Mouse (Mus musculus) thymus, adult 2 months (tissue): ENCODE data around the gene Islr.

Experiments used
- CTCF ChIP-seq: fragments of 200-500 bp; IDR thresholded peaks from 2 replicates; pipeline ENCODE4 v1.5.1; 2012; ENCODE audit warnings: mild to moderate bottlenecking, control low read depth, low read length, moderate library complexity, borderline replicate concordance; ENCODE audit not compliant: control insufficient read depth, poor library complexity, insufficient read depth; ENCODE audit errors: extremely low read depth
- POLR2A ChIP-seq: fragments of 200-500 bp; IDR thresholded peaks from 2 replicates; pipeline ENCODE4 v1.6.1; 2012; ENCODE audit warnings: mild to moderate bottlenecking, low read length, control low read depth, moderate library complexity; ENCODE audit not compliant: control insufficient read depth, poor library complexity, insufficient read depth; ENCODE audit errors: extremely low read depth

- TF ChIP-seq POLR2A: no peak
- no peak for TF ChIP-seq CTCF
These were observed 48.7 kb downstream of the Islr start for GRCm38 (mm10) chr9:58155366-58155765.
